Mouse (Mus musculus): ENCODE measurements around the gene Col18a1. TPM values are rescaled to one million over a fixed set of nuclear protein-coding genes. Genes with fewer than 3 reads are reported as not detected.

Col18a1 gene
- polyA plus RNA-seq, 1 experiment from 2014 or later = 33.6 TPM

GRCm38 (mm10) chr10:77093817-77094216, 72.5 kb downstream of the Col18a1 start:
- ATAC-seq (replicated peaks) = no peak
- Histone ChIP-seq H3K4me3 (no peak overlapping the region), H3K9ac (no peak overlapping the region), H3K9me3 (no peaks in the 10 kb centered on the region), H3K4me2 (no peak overlapping the region), H3K36me3 (replicated peaks) (no peaks in the 10 kb centered on the region), H3K4me1 (0 out of 2 replicates have a peak, but pooled peaks cover 3% of the 10 kb centered on the region), H3K27me3 (replicated peaks) (no peaks in the 10 kb centered on the region), H3K27ac (no peak overlapping the region)

- Histone ChIP-seq H3K9ac (no peak overlapping the region), H3K4me1 (no peaks in the 10 kb centered on the region), H3K27ac (no peak overlapping the region), H3K27me3 (replicated peaks) (no peaks in the 10 kb centered on the region), H3K4me2 (no peak overlapping the region), H3K36me3 (replicated peaks) (no peaks in the 10 kb centered on the region), H3K9me3 (no peaks in the 10 kb centered on the region), H3K4me3 (no peak overlapping the region)
- ATAC-seq (replicated peaks) = no peak
- 85% methylated on average over 4 of the region's 4 CpGs for WGBS
Observed at GRCm38 (mm10) chr10:77091538-77092097, 74.7 kb downstream of the Col18a1 start.

DNA sequence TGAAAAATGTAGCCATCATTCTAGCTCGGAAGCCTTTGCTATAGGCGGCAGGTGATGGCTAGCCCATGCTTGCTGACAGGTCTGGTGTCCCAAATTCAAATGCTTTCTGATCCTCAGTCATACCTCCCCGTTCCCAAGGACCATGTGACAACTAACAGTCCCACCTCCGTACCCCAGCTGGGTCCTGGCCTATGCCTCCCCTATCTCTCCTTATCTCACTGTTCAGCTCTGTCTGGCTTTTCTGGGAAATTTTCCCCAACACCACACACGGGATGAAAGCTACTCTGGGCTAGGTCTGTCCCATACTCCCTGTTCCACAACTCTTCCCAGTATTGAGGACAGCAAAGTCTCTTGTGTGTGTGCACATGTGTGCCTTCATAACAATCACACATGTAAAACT, 76.3 kb downstream of the Col18a1 start:
- Histone ChIP-seq H3K27ac (no peak overlapping the region), H3K4me2 (no peak overlapping the region), H3K36me3 (replicated peaks) (no peaks in the 10 kb centered on the region), H3K4me1 (no peaks in the 10 kb centered on the region), H3K27me3 (replicated peaks) (no peaks in the 10 kb centered on the region), H3K9ac (no peak overlapping the region), H3K9me3 (no peaks in the 10 kb centered on the region), H3K4me3 (no peak overlapping the region)
- no peak for ATAC-seq (replicated peaks)
- WGBS = 75% methylated on average over 5 of the region's 5 CpGs

DNA sequence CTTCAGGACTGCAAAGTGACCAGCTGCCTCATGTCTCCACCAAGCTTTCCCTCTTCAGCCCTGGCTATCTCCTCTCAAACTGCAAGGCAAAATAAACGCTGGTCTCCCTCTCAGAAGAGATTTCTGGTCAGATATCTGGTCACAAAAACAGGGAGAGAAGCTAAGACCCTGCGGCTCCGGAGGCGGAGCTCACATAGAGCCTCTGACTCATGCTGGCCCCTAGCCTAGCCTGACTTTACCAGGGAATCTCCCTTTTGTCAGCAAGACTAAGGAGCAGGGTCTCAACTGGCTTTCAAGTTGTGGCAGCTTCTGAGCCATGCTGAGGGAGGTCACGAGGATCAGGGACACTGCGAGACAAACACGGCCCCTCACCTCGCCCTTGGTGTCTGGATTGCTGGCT, 77.0 kb downstream of the Col18a1 start:
- 29% methylated on average over 8 of the region's 8 CpGs for WGBS
- Histone ChIP-seq H3K4me1 (no peaks in the 10 kb centered on the region), H3K4me3 (peak overlapping the region; percentile 23), H3K36me3 (replicated peaks) (no peaks in the 10 kb centered on the region), H3K27me3 (replicated peaks) (no peaks in the 10 kb centered on the region), H3K9me3 (no peaks in the 10 kb centered on the region), H3K4me2 (peak overlapping the region; percentile 33), H3K9ac (no peak overlapping the region), H3K27ac (no peak overlapping the region)
- ATAC-seq (replicated peaks) = 0 out of 2 replicates have a peak, but pooled peaks have one; percentile 52

DNA sequence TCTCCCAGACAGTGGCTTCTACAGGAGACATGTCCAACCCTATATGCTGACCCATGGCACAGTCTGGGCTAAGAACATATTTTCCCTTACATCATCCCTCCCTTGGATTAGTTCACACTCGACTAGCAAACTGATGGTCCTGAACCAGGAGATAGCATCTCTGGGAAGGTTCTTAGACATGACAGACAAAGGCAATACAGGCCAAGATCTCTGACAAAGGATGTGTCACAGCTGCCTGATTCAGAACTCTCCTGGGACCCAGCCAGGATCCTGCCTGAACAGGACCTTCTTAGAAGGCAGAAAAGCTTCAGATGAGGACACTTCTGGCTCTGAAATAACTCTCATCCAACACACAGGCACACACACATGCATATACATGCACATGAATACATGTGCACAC, 81.8 kb downstream of the Col18a1 start:
- ATAC-seq (replicated peaks) = no peak
- Histone ChIP-seq H3K4me3 (no peak overlapping the region), H3K9me3 (no peaks in the 10 kb centered on the region), H3K4me1 (no peaks in the 10 kb centered on the region), H3K9ac (no peak overlapping the region), H3K27me3 (replicated peaks) (no peaks in the 10 kb centered on the region), H3K27ac (no peak overlapping the region), H3K4me2 (no peak overlapping the region), H3K36me3 (replicated peaks) (no peaks in the 10 kb centered on the region)
- 61% methylated on average over 1 of the region's 1 CpGs for WGBS

- no peak overlapping the region for H3K9ac ChIP-seq
- WGBS = 73% methylated on average over 5 of the region's 5 CpGs
- H3K36me3 ChIP-seq (replicated peaks) = no peaks in the 10 kb centered on the region
- H3K4me2 ChIP-seq = no peak overlapping the region
- no peaks in the 10 kb centered on the region for H3K27me3 ChIP-seq (replicated peaks)
- H3K27ac ChIP-seq = no peak overlapping the region
- no peaks in the 10 kb centered on the region for H3K4me1 ChIP-seq
- no peak for ATAC-seq (replicated peaks)
- H3K4me3 ChIP-seq = no peak overlapping the region
- no peaks in the 10 kb centered on the region for H3K9me3 ChIP-seq
Observed at GRCm38 (mm10) chr10:77082921-77083320, 83.4 kb downstream of the Col18a1 start.

GRCm38 (mm10) chr10:77082453-77082852, 83.9 kb downstream of the Col18a1 start:
- Histone ChIP-seq H3K27ac (no peak overlapping the region), H3K4me2 (no peak overlapping the region), H3K9ac (no peak overlapping the region), H3K27me3 (replicated peaks) (no peaks in the 10 kb centered on the region), H3K36me3 (replicated peaks) (no peaks in the 10 kb centered on the region), H3K9me3 (no peaks in the 10 kb centered on the region), H3K4me3 (no peak overlapping the region), H3K4me1 (no peaks in the 10 kb centered on the region)
- 22% methylated on average over 3 of the region's 3 CpGs for WGBS
- ATAC-seq (replicated peaks) = peak; percentile 54

- no peaks in the 10 kb centered on the region for H3K36me3 ChIP-seq (replicated peaks)
- H3K27me3 ChIP-seq (replicated peaks) = no peaks in the 10 kb centered on the region
Observed at GRCm38 (mm10) chr10:77078961-77079360, 87.4 kb downstream of the Col18a1 start.

DNA sequence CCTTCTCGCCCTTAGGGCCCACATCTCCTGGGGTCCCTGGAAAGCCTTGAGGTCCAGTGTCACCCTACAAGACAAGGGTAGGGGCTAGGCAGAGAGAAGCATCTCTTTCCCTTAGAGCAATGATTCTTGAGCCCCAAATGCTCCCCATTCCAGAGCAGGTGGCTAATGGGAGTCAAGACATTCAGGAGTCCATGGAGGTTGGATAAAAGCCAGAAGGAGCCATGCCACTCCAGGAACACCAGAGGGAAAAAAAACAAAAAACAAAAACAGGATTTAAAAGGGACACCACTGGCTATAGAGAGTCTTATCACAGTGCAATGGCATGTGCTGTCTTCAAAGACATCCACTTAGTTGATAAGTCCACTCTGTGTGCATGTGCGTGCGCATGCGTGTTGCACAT, 87.9 kb downstream of the Col18a1 start:
- no peaks in the 10 kb centered on the region for H3K36me3 ChIP-seq (replicated peaks)
- 95% methylated on average over 4 of the region's 4 CpGs for WGBS
- H3K9ac ChIP-seq = no peak overlapping the region
- H3K4me1 ChIP-seq = no peaks in the 10 kb centered on the region
- H3K27me3 ChIP-seq (replicated peaks) = no peaks in the 10 kb centered on the region
- no peak for ATAC-seq (replicated peaks)
- no peak overlapping the region for H3K4me3 ChIP-seq
- H3K9me3 ChIP-seq = no peaks in the 10 kb centered on the region
- H3K4me2 ChIP-seq = no peak overlapping the region
- no peak overlapping the region for H3K27ac ChIP-seq

More at GRCm38 (mm10) chr10:77078961-77079360, 87.4 kb downstream of the Col18a1 start:
- Histone ChIP-seq H3K4me3 (no peak overlapping the region), H3K9me3 (no peaks in the 10 kb centered on the region), H3K9ac (no peak overlapping the region), H3K4me1 (no peaks in the 10 kb centered on the region), H3K27ac (no peak overlapping the region), H3K4me2 (no peak overlapping the region)
- ATAC-seq (replicated peaks) = no peak
- WGBS = 85% methylated on average over 8 of the region's 8 CpGs

GRCm38 (mm10) chr10:77074276-77074974, 91.9 kb downstream of the Col18a1 start:
- Histone ChIP-seq H3K27me3 (replicated peaks) (no peaks in the 10 kb centered on the region), H3K4me1 (no peaks in the 10 kb centered on the region), H3K9ac (no peak overlapping the region), H3K36me3 (replicated peaks) (no peaks in the 10 kb centered on the region), H3K9me3 (no peaks in the 10 kb centered on the region), H3K27ac (no peak overlapping the region), H3K4me3 (no peak overlapping the region), H3K4me2 (no peak overlapping the region)
- no peak for ATAC-seq (replicated peaks)
- WGBS = 90% methylated on average over 4 of the region's 4 CpGs

GRCm38 (mm10) chr10:77070072-77070471, 96.3 kb downstream of the Col18a1 start:
- H3K27ac ChIP-seq = no peak overlapping the region
- ATAC-seq (replicated peaks) = no peak
- no peaks in the 10 kb centered on the region for H3K4me1 ChIP-seq
- no peaks in the 10 kb centered on the region for H3K9me3 ChIP-seq
- no peaks in the 10 kb centered on the region for H3K36me3 ChIP-seq (replicated peaks)
- H3K27me3 ChIP-seq (replicated peaks) = no peaks in the 10 kb centered on the region
- no peak overlapping the region for H3K9ac ChIP-seq
- H3K4me2 ChIP-seq = no peak overlapping the region
- no peak overlapping the region for H3K4me3 ChIP-seq
- WGBS = 63% methylated on average over 4 of the region's 4 CpGs

DNA sequence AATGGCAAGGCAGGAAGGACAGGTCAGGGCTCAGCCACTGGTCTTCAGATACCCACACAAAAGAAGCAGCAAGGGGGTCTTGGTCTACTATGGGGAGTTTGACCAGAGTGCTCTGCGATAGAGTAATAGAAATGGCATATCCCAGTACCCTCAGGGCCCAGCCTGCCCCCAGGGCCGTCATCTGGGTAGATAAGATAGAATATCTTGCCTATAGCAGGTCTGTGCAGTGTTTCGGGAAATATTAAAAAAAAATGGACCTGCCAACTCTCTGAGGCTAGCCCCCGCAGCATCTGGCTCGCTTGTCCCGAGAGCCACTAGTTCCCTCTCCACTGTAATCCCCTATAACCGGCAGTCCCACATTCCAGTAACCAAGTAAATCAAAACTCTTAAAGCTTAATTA, 97.9 kb downstream of the Col18a1 start:
- Histone ChIP-seq H3K9me3 (no peaks in the 10 kb centered on the region), H3K9ac (no peak overlapping the region), H3K4me2 (no peak overlapping the region), H3K27ac (no peak overlapping the region), H3K27me3 (replicated peaks) (no peaks in the 10 kb centered on the region), H3K36me3 (replicated peaks) (no peaks in the 10 kb centered on the region), H3K4me1 (no peaks in the 10 kb centered on the region), H3K4me3 (no peak overlapping the region)
- WGBS = 89% methylated on average over 7 of the region's 7 CpGs
- no peak for ATAC-seq (replicated peaks)

DNA sequence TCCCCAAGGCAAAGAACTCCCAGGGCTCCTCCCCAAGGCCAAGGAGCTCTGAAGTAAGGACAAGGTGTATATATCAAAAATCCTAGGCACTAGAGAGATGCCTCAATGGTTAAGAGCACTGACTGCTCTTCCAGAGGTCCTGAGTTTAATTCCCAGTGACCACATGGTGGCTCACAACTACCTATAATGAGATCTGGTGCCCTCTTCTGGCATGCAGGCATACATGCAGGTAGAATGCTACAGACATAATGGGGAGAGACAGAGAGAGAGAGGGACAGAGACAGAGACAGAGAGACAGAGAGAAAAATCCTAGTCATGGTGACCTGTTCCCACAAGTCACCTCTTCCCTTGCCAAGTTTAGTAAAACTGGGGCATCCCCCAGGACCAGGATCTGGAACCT, 101.7 kb downstream of the Col18a1 start:
- H3K4me1 ChIP-seq = no peaks in the 10 kb centered on the region
- no peak overlapping the region for H3K4me2 ChIP-seq
- ATAC-seq (replicated peaks) = no peak
- H3K9ac ChIP-seq = no peak overlapping the region
- no peak overlapping the region for H3K27ac ChIP-seq
- H3K27me3 ChIP-seq (replicated peaks) = no peaks in the 10 kb centered on the region
- H3K9me3 ChIP-seq = no peaks in the 10 kb centered on the region
- no peak overlapping the region for H3K4me3 ChIP-seq
- no peaks in the 10 kb centered on the region for H3K36me3 ChIP-seq (replicated peaks)

All from midbrain, embryonic 15.5 days (tissue).